Comparison of ENCODE assay signal across 8 mouse cellular contexts in the genomic region with DNA sequence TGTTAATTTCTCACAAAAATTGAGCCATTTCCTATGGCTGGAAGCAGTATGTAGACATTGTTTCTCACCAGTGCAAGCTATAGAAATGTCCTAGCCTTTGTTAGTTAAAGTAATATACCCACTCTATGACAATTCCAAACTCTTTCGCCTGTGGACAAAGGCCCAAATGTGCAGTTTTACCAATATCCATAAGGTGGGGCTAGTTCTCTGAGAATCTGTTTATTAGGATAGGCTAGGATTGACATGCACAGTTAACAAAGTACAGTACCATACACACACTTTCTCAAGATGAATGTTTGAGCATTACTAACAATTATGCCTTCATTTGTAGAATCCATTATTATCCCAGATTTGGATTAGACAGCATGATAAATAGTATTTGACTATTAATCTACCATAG. TPM values are rescaled to one million over a fixed set of nuclear protein-coding genes. Genes with fewer than 3 reads are reported as not detected.
DNase-seq lines count a peak whose midpoint lies in the region; ATAC-seq lines count a peak whose summit lies in the region.

No protein-coding gene starts in this region.

- WGBS in embryonic facial prominence, embryonic 11.5 days = 46% methylated on average over 1 of the region's 1 CpGs
- 56% methylated on average over 1 of the region's 1 CpGs for whole genome bisulfite sequencing in embryonic facial prominence, embryonic 10.5 days
- 60% methylated on average over 1 of the region's 1 CpGs for WGBS in hindbrain, embryonic 10.5 days
- 56% methylated on average over 1 of the region's 1 CpGs for whole genome bisulfite sequencing in lung, embryonic 16.5 days

- H3K9ac ChIP-seq in embryonic facial prominence, embryonic 11.5 days (replicated peaks; ENCODE audit: low read length) = no peak overlapping the region
- no peak overlapping the region for H3K9ac ChIP-seq in lung, embryonic 16.5 days (ENCODE audit: low read length)

- H3K4me1 ChIP-seq in embryonic facial prominence, embryonic 11.5 days (ENCODE audit: control insufficient read depth, insufficient read depth, low read length) = no peaks in the 10 kb centered on the region
- no peaks in the 10 kb centered on the region for H3K4me1 ChIP-seq in embryonic facial prominence, embryonic 10.5 days
- H3K4me1 ChIP-seq in hindbrain, embryonic 10.5 days (replicated peaks) = no peaks in the 10 kb centered on the region
- no peaks in the 10 kb centered on the region for H3K4me1 ChIP-seq in lung, embryonic 16.5 days (replicated peaks; ENCODE audit: control insufficient read depth, insufficient read depth, low read length)

- H3K4me3 ChIP-seq in embryonic facial prominence, embryonic 11.5 days (ENCODE audit: low read depth, low read length) = no peak overlapping the region
- no peak overlapping the region for H3K4me3 ChIP-seq in embryonic facial prominence, embryonic 10.5 days
- no peak overlapping the region for H3K4me3 ChIP-seq in hindbrain, embryonic 10.5 days
- no peak overlapping the region for H3K4me3 ChIP-seq in lung, embryonic 16.5 days (ENCODE audit: low read length)

- no peak overlapping the region for H3K27ac ChIP-seq in embryonic facial prominence, embryonic 11.5 days (replicated peaks; ENCODE audit: low read depth, low read length)
- no peak overlapping the region for H3K27ac ChIP-seq in embryonic facial prominence, embryonic 10.5 days (replicated peaks)
- no peak overlapping the region for H3K27ac ChIP-seq in hindbrain, embryonic 10.5 days
- H3K27ac ChIP-seq in lung, embryonic 16.5 days (ENCODE audit: low read length) = no peak overlapping the region

- DNase-seq in embryonic facial prominence, embryonic 11.5 days (ENCODE audit: low spot score) = peak; percentile 60
- DNase-seq in embryonic facial prominence, embryonic 10.5 days (ENCODE audit: low spot score) = no peak
- DNase-seq in 3T3-L1 (ENCODE audit: low read depth, low spot score) = peak; percentile 58
- peak; percentile 17 for DNase-seq in c-Kit-positive CD71-positive TER-119-negative erythroid progenitor cells, embryonic 14.5 days (ENCODE audit: low read depth)
- DNase-seq in hindbrain, embryonic 10.5 days (ENCODE audit: low spot score) = peak; percentile 3
- no peak for DNase-seq in natural killer cell, adult 2 months (ENCODE audit: low spot score in 2 of 2)
- DNase-seq in T-cell, adult 2 months (ENCODE audit: low spot score) = no peak

- no peaks in the 10 kb centered on the region for H3K36me3 ChIP-seq in embryonic facial prominence, embryonic 11.5 days (replicated peaks; ENCODE audit: control insufficient read depth, insufficient read depth, low read depth, low read length)
- H3K36me3 ChIP-seq in embryonic facial prominence, embryonic 10.5 days (replicated peaks) = peaks cover 5% of the 10 kb centered on the region; the same call in 1 of the 2 replicates
- 0 out of 2 replicates have a peak, but pooled peaks cover 6% of the 10 kb centered on the region for H3K36me3 ChIP-seq in hindbrain, embryonic 10.5 days
- no peaks in the 10 kb centered on the region for H3K36me3 ChIP-seq in lung, embryonic 16.5 days (ENCODE audit: control insufficient read depth, insufficient read depth, low read length)

- no peaks in the 10 kb centered on the region for H3K9me3 ChIP-seq in embryonic facial prominence, embryonic 11.5 days (replicated peaks; ENCODE audit: control insufficient read depth, low read length)
- H3K9me3 ChIP-seq in embryonic facial prominence, embryonic 10.5 days = no peaks in the 10 kb centered on the region
- H3K9me3 ChIP-seq in hindbrain, embryonic 10.5 days = no peaks in the 10 kb centered on the region
- H3K9me3 ChIP-seq in lung, embryonic 16.5 days (ENCODE audit: control insufficient read depth, low read length) = no peaks in the 10 kb centered on the region

- no peaks in the 10 kb centered on the region for H3K27me3 ChIP-seq in embryonic facial prominence, embryonic 11.5 days (ENCODE audit: control insufficient read depth, insufficient read depth, low read length)
- H3K27me3 ChIP-seq in embryonic facial prominence, embryonic 10.5 days (replicated peaks; ENCODE audit: low read depth, poor library complexity, severe bottlenecking) = no peaks in the 10 kb centered on the region
- H3K27me3 ChIP-seq in hindbrain, embryonic 10.5 days (ENCODE audit: insufficient read depth, poor library complexity, severe bottlenecking) = no peaks in the 10 kb centered on the region
- no peaks in the 10 kb centered on the region for H3K27me3 ChIP-seq in lung, embryonic 16.5 days (ENCODE audit: control insufficient read depth, insufficient read depth, low read depth, low read length)

- ATAC-seq in embryonic facial prominence, embryonic 11.5 days (replicated peaks; ENCODE audit: insufficient number of reproducible peaks, low FRiP score, low TSS enrichment, low read depth) = 0 out of 2 replicates have a peak, but pooled peaks have one; percentile 70
- peak; percentile 54; the same call in 1 of the 2 replicates for ATAC-seq in lung, embryonic 16.5 days (ENCODE audit: low read depth)

- no peak overlapping the region for H3K4me2 ChIP-seq in embryonic facial prominence, embryonic 11.5 days (ENCODE audit: low read depth, low read length)
- H3K4me2 ChIP-seq in lung, embryonic 16.5 days (ENCODE audit: low read depth, low read length) = no peak overlapping the region

RNA-seq across cellular contexts. Expression of gene Lrrc19, which starts 19.8 kb away (rescaled TPM):
- polyA plus RNA-seq in embryonic facial prominence, embryonic 11.5 days (2014; fragmentation: Nextera tagmentation; extraction: Ambion mirVana) = 0.57 and 1.1 TPM in 2 replicates
- 0.94 and 1.0 TPM in 2 replicates for polyA plus RNA-seq in embryonic facial prominence, embryonic 10.5 days (2016; fragmentation: Nextera tagmentation; extraction: Ambion mirVana)
- 0.92 and 1.0 TPM in 2 replicates for polyA plus RNA-seq in hindbrain, embryonic 10.5 days (2016; fragmentation: Nextera tagmentation; extraction: Ambion mirVana)
- 0.36 and 0.39 TPM in 2 replicates for polyA plus RNA-seq in lung, embryonic 16.5 days (2015; fragmentation: Nextera tagmentation; extraction: Ambion mirVana)

RNA-seq across cellular contexts. Expression of gene Ift74, which starts 55.4 kb away (rescaled TPM):
- polyA plus RNA-seq in embryonic facial prominence, embryonic 11.5 days (2014; fragmentation: Nextera tagmentation; extraction: Ambion mirVana) = 64.7 and 78.2 TPM in 2 replicates
- polyA plus RNA-seq in embryonic facial prominence, embryonic 10.5 days (2016; fragmentation: Nextera tagmentation; extraction: Ambion mirVana) = 49.2 and 56.5 TPM in 2 replicates
- 36.7 and 53.1 TPM in 2 replicates for polyA plus RNA-seq in hindbrain, embryonic 10.5 days (2016; fragmentation: Nextera tagmentation; extraction: Ambion mirVana)
- 28.8 and 32.5 TPM in 2 replicates for polyA plus RNA-seq in lung, embryonic 16.5 days (2015; fragmentation: Nextera tagmentation; extraction: Ambion mirVana)

Comparison
In these comparisons a context has a peak if more than half of its experiments do, and no peak if none do; other contexts are left out.
1. DNase-seq: peak in embryonic facial prominence, embryonic 11.5 days (single experiment), 3T3-L1 (single experiment), c-Kit-positive CD71-positive TER-119-negative erythroid progenitor cells, embryonic 14.5 days (single experiment) and hindbrain, embryonic 10.5 days (single experiment); none in embryonic facial prominence, embryonic 10.5 days (single experiment), natural killer cell, adult 2 months (0 of 2) and T-cell, adult 2 months (single experiment).